Mouse (Mus musculus): ENCODE results near the gene Cct2. TPM values are rescaled to one million over a fixed set of nuclear protein-coding genes. Genes with fewer than 3 reads are reported as not detected.
A peak's percentile ranks its signal among the peaks of the same experiment; 100 is the strongest.

The Cct2 gene
- polyA plus RNA-seq (2014; fragmentation: Nextera tagmentation; extraction: Ambion mirVana), result 178 and 183 TPM in 2 replicates

GRCm38 (mm10) chr10:117063254-117064021 lies at the start of gene Cct2:
Gene Cct2, minus strand, starts transcription at chr10:117063814.
- peak within 1 kb of the TSS; percentile 92 for H3K4me2 ChIP-seq (ENCODE audit: low read length)
- H3K27me3 ChIP-seq (ENCODE audit: control insufficient read depth, insufficient read depth, low read length), result no peaks in the 10 kb centered on the region
- under 1% methylated on average over 68 of the region's 68 CpGs for WGBS
- H3K4me3 ChIP-seq (ENCODE audit: control insufficient read depth in 1 of 2, insufficient read depth in 1 of 2, low read depth in 1 of 2, low read length in 2 of 2), result peak within 1 kb of the TSS; percentile 93 to 98
- H3K36me3 ChIP-seq (ENCODE audit: control insufficient read depth, insufficient read depth, low read length), result peaks cover 38% of the 10 kb centered on the region
- H3K9ac ChIP-seq (ENCODE audit: low read length), result peak within 1 kb of the TSS; percentile 90
- H3K27ac ChIP-seq (replicated peaks in 1 of 2; ENCODE audit: control insufficient read depth in 1 of 2, insufficient read depth in 1 of 2, low read depth in 2 of 2, low read length in 2 of 2), result peak within 1 kb of the TSS; percentile 85 to 86
- H3K9me3 ChIP-seq (ENCODE audit: control insufficient read depth, low read length), result no peaks in the 10 kb centered on the region
- H3K4me1 ChIP-seq (ENCODE audit: control insufficient read depth in 2 of 2, insufficient read depth in 2 of 2, low read length in 2 of 2), result peaks cover 0 to 17% of the 10 kb centered on the region in 2 experiments; a peak in 3 of 4 replicates
- ATAC-seq (ENCODE audit: insufficient number of reproducible peaks, insufficient read depth, low FRiP score, low read depth), result peak; percentile 94

- Histone ChIP-seq H3K27ac (replicated peaks in 1 of 2; ENCODE audit: control insufficient read depth in 1 of 2, insufficient read depth in 1 of 2, low read depth in 2 of 2, low read length in 2 of 2) (0 out of 4 replicates have a peak overlapping the region, but pooled peaks of 1 of the 2 experiments have one; percentile 8), H3K27me3 (ENCODE audit: control insufficient read depth, insufficient read depth, low read length) (no peaks in the 10 kb centered on the region), H3K9me3 (ENCODE audit: control insufficient read depth, low read length) (no peaks in the 10 kb centered on the region), H3K9ac (ENCODE audit: low read length) (no peak overlapping the region), H3K36me3 (ENCODE audit: control insufficient read depth, insufficient read depth, low read length) (0 out of 2 replicates have a peak, but pooled peaks cover 3% of the 10 kb centered on the region), H3K4me3 (ENCODE audit: control insufficient read depth in 1 of 2, insufficient read depth in 1 of 2, low read depth in 1 of 2, low read length in 2 of 2) (no peak overlapping the region), H3K4me2 (ENCODE audit: low read length) (no peak overlapping the region), H3K4me1 (ENCODE audit: control insufficient read depth in 2 of 2, insufficient read depth in 2 of 2, low read length in 2 of 2) (peaks cover 10 to 44% of the 10 kb centered on the region in 2 experiments)
- ATAC-seq (ENCODE audit: insufficient number of reproducible peaks, insufficient read depth, low FRiP score, low read depth), result no peak
- 48% methylated on average over 2 of the region's 2 CpGs for WGBS
These were observed 48.9 kb upstream of the Cct2 start for GRCm38 (mm10) chr10:117112545-117112944.

- no peak overlapping the region for H3K4me3 ChIP-seq (ENCODE audit: control insufficient read depth in 1 of 2, insufficient read depth in 1 of 2, low read depth in 1 of 2, low read length in 2 of 2)
- peaks cover 10 to 41% of the 10 kb centered on the region in 2 experiments for H3K4me1 ChIP-seq (ENCODE audit: control insufficient read depth in 2 of 2, insufficient read depth in 2 of 2, low read length in 2 of 2)
- peak; percentile 40; the same call in 1 of the 2 replicates for ATAC-seq (ENCODE audit: insufficient number of reproducible peaks, insufficient read depth, low FRiP score, low read depth)
- H3K9ac ChIP-seq (ENCODE audit: low read length), result no peak overlapping the region
- peak overlapping the region in 1 of 2 experiments; percentile 48; a peak in 2 of 4 replicates for H3K27ac ChIP-seq (replicated peaks in 1 of 2; ENCODE audit: control insufficient read depth in 1 of 2, insufficient read depth in 1 of 2, low read depth in 2 of 2, low read length in 2 of 2)
- 0 out of 2 replicates have a peak, but pooled peaks cover 3% of the 10 kb centered on the region for H3K36me3 ChIP-seq (ENCODE audit: control insufficient read depth, insufficient read depth, low read length)
- no peaks in the 10 kb centered on the region for H3K27me3 ChIP-seq (ENCODE audit: control insufficient read depth, insufficient read depth, low read length)
- no peaks in the 10 kb centered on the region for H3K9me3 ChIP-seq (ENCODE audit: control insufficient read depth, low read length)
- 36% methylated on average over 7 of the region's 7 CpGs for WGBS
- H3K4me2 ChIP-seq (ENCODE audit: low read length), result no peak overlapping the region
These were observed 47.8 kb upstream of the Cct2 start for GRCm38 (mm10) chr10:117111455-117111854.

GRCm38 (mm10) chr10:117110271-117110670 lies 46.7 kb upstream of the Cct2 start:
- no peaks in the 10 kb centered on the region for H3K9me3 ChIP-seq (ENCODE audit: control insufficient read depth, low read length)
- no peak overlapping the region for H3K4me2 ChIP-seq (ENCODE audit: low read length)
- H3K4me3 ChIP-seq (ENCODE audit: control insufficient read depth in 1 of 2, insufficient read depth in 1 of 2, low read depth in 1 of 2, low read length in 2 of 2), result no peak overlapping the region
- no peak for ATAC-seq (ENCODE audit: insufficient number of reproducible peaks, insufficient read depth, low FRiP score, low read depth)
- 77% methylated on average over 3 of the region's 3 CpGs for WGBS
- 0 out of 2 replicates have a peak, but pooled peaks cover 3% of the 10 kb centered on the region for H3K36me3 ChIP-seq (ENCODE audit: control insufficient read depth, insufficient read depth, low read length)
- H3K4me1 ChIP-seq (ENCODE audit: control insufficient read depth in 2 of 2, insufficient read depth in 2 of 2, low read length in 2 of 2), result peaks cover 9 to 42% of the 10 kb centered on the region in 2 experiments
- no peak overlapping the region for H3K9ac ChIP-seq (ENCODE audit: low read length)
- no peak overlapping the region for H3K27ac ChIP-seq (replicated peaks in 1 of 2; ENCODE audit: control insufficient read depth in 1 of 2, insufficient read depth in 1 of 2, low read depth in 2 of 2, low read length in 2 of 2)
- no peaks in the 10 kb centered on the region for H3K27me3 ChIP-seq (ENCODE audit: control insufficient read depth, insufficient read depth, low read length)

GRCm38 (mm10) chr10:117106686-117107085 lies 43.1 kb upstream of the Cct2 start:
- peak overlapping the region; percentile 29; the same call in 1 of the 2 replicates for H3K4me2 ChIP-seq (ENCODE audit: low read length)
- no peak overlapping the region for H3K9ac ChIP-seq (ENCODE audit: low read length)
- H3K4me3 ChIP-seq (ENCODE audit: control insufficient read depth in 1 of 2, insufficient read depth in 1 of 2, low read depth in 1 of 2, low read length in 2 of 2), result no peak overlapping the region
- peak overlapping the region; percentile 28 to 74; a peak in 3 of 4 replicates for H3K27ac ChIP-seq (replicated peaks in 1 of 2; ENCODE audit: control insufficient read depth in 1 of 2, insufficient read depth in 1 of 2, low read depth in 2 of 2, low read length in 2 of 2)
- H3K27me3 ChIP-seq (ENCODE audit: control insufficient read depth, insufficient read depth, low read length), result no peaks in the 10 kb centered on the region
- no peaks in the 10 kb centered on the region for H3K9me3 ChIP-seq (ENCODE audit: control insufficient read depth, low read length)
- H3K36me3 ChIP-seq (ENCODE audit: control insufficient read depth, insufficient read depth, low read length), result 0 out of 2 replicates have a peak, but pooled peaks cover 3% of the 10 kb centered on the region
- 10% methylated on average over 3 of the region's 3 CpGs for WGBS
- H3K4me1 ChIP-seq (ENCODE audit: control insufficient read depth in 2 of 2, insufficient read depth in 2 of 2, low read length in 2 of 2), result peaks cover 16 to 57% of the 10 kb centered on the region in 2 experiments
- ATAC-seq (ENCODE audit: insufficient number of reproducible peaks, insufficient read depth, low FRiP score, low read depth), result no peak

- 4% methylated on average over 4 of the region's 4 CpGs for WGBS
- Histone ChIP-seq H3K27ac (replicated peaks in 1 of 2; ENCODE audit: control insufficient read depth in 1 of 2, insufficient read depth in 1 of 2, low read depth in 2 of 2, low read length in 2 of 2) (peak overlapping the region; percentile 32 to 74; a peak in 3 of 4 replicates), H3K9ac (ENCODE audit: low read length) (no peak overlapping the region), H3K4me2 (ENCODE audit: low read length) (peak overlapping the region; percentile 29), H3K36me3 (ENCODE audit: control insufficient read depth, insufficient read depth, low read length) (0 out of 2 replicates have a peak, but pooled peaks cover 3% of the 10 kb centered on the region), H3K4me1 (ENCODE audit: control insufficient read depth in 2 of 2, insufficient read depth in 2 of 2, low read length in 2 of 2) (peaks cover 16 to 52% of the 10 kb centered on the region in 2 experiments), H3K27me3 (ENCODE audit: control insufficient read depth, insufficient read depth, low read length) (no peaks in the 10 kb centered on the region), H3K4me3 (ENCODE audit: control insufficient read depth in 1 of 2, insufficient read depth in 1 of 2, low read depth in 1 of 2, low read length in 2 of 2) (no peak overlapping the region), H3K9me3 (ENCODE audit: control insufficient read depth, low read length) (no peaks in the 10 kb centered on the region)
- ATAC-seq (ENCODE audit: insufficient number of reproducible peaks, insufficient read depth, low FRiP score, low read depth), result peak; percentile 71; the same call in 1 of the 2 replicates
These were observed 42.6 kb upstream of the Cct2 start for GRCm38 (mm10) chr10:117106244-117106643.

GRCm38 (mm10) chr10:117105015-117105414 lies 41.4 kb upstream of the Cct2 start:
- H3K4me2 ChIP-seq (ENCODE audit: low read length), result peak overlapping the region; percentile 9; the same call in 1 of the 2 replicates
- no peaks in the 10 kb centered on the region for H3K27me3 ChIP-seq (ENCODE audit: control insufficient read depth, insufficient read depth, low read length)
- H3K4me3 ChIP-seq (ENCODE audit: control insufficient read depth in 1 of 2, insufficient read depth in 1 of 2, low read depth in 1 of 2, low read length in 2 of 2), result no peak overlapping the region
- WGBS, result 50% methylated on average over 4 of the region's 4 CpGs
- peaks cover 16 to 47% of the 10 kb centered on the region in 2 experiments for H3K4me1 ChIP-seq (ENCODE audit: control insufficient read depth in 2 of 2, insufficient read depth in 2 of 2, low read length in 2 of 2)
- no peaks in the 10 kb centered on the region for H3K9me3 ChIP-seq (ENCODE audit: control insufficient read depth, low read length)
- H3K9ac ChIP-seq (ENCODE audit: low read length), result no peak overlapping the region
- 0 out of 2 replicates have a peak, but pooled peaks cover 3% of the 10 kb centered on the region for H3K36me3 ChIP-seq (ENCODE audit: control insufficient read depth, insufficient read depth, low read length)
- H3K27ac ChIP-seq (replicated peaks in 1 of 2; ENCODE audit: control insufficient read depth in 1 of 2, insufficient read depth in 1 of 2, low read depth in 2 of 2, low read length in 2 of 2), result peak overlapping the region; percentile 5 to 31; a peak in 3 of 4 replicates
- ATAC-seq (ENCODE audit: insufficient number of reproducible peaks, insufficient read depth, low FRiP score, low read depth), result no peak
